19 mouse cellular contexts compared by ENCODE assay signal in genomic region chr10:81492606-81493240, GRCm38 (mm10). TPM values are rescaled to one million over a fixed set of nuclear protein-coding genes. Genes with fewer than 3 reads are reported as not detected.
DNase-seq lines count a peak whose midpoint lies in the region; ATAC-seq lines count a peak whose summit lies in the region.
"Had no signal": no experiment of that assay in that cellular context is flagged by ENCODE, and none has a peak within 500 bp of the region (broad histone marks: within the 10 kb centered on the region; RNA-seq: fewer than 3 reads in every experiment).

No protein-coding gene starts in this region.

- H3K9me3 ChIP-seq in limb, embryonic 12.5 days = no peaks in the 10 kb centered on the region
- H3K9me3 ChIP-seq: forebrain, embryonic 12.5 days; heart, embryonic 12.5 days had no signal

- WGBS in limb, embryonic 12.5 days = 84% methylated on average over 11 of the region's 11 CpGs

- no peak overlapping the region for H3K4me2 ChIP-seq in limb, embryonic 12.5 days
- H3K4me2 ChIP-seq: forebrain, embryonic 12.5 days; heart, embryonic 12.5 days; hindbrain, embryonic 14.5 days had no signal

- peak; percentile 25 for DNase-seq in cerebellum, adult 8-10 months
- peak; percentile 90 for DNase-seq in heart, adult 11 months
- DNase-seq in heart, postnatal 14 days = no peak
- DNase-seq in right cerebral cortex, postnatal 14 days = peak; percentile 6
- no peak for DNase-seq in right cerebral cortex, adult 18-20 months
- no peak for DNase-seq in liver
- DNase-seq: adrenal gland, adult 2 months; adrenal gland, postnatal 36 days; cerebellum, adult 11 months; forebrain, postnatal 0 days; gastrocnemius, postnatal 14 days; heart, postnatal 36 days; kidney, adult 8-10 months had no signal

- H3K9ac ChIP-seq in limb, embryonic 12.5 days (replicated peaks) = 0 out of 2 replicates have a peak overlapping the region, but pooled peaks have one; percentile 27
- H3K9ac ChIP-seq: forebrain, embryonic 12.5 days; forebrain, postnatal 0 days; heart, embryonic 12.5 days; hindbrain, embryonic 14.5 days had no signal

- peaks cover 64% of the 10 kb centered on the region for H3K36me3 ChIP-seq in limb, embryonic 12.5 days

- no peak overlapping the region for H3K4me3 ChIP-seq in limb, embryonic 12.5 days (replicated peaks)
- H3K4me3 ChIP-seq: forebrain, embryonic 12.5 days; heart, embryonic 12.5 days had no signal

- H3K4me1 ChIP-seq in limb, embryonic 12.5 days (replicated peaks) = peaks cover 20% of the 10 kb centered on the region

- no peak for ATAC-seq in cerebellum, adult (ENCODE audit: insufficient number of reproducible peaks, low FRiP score, low TSS enrichment)
- ATAC-seq in limb, embryonic 12.5 days (ENCODE audit: insufficient number of reproducible peaks, insufficient read depth, low FRiP score, low TSS enrichment, low read depth) = no peak
- ATAC-seq: forebrain, postnatal 0 days; intestine, embryonic 16.5 days had no signal

- H3K27ac ChIP-seq in limb, embryonic 12.5 days = no peak overlapping the region
- H3K27ac ChIP-seq: forebrain, embryonic 12.5 days; hindbrain, embryonic 14.5 days had no signal

- intact Hi-C loops in heart, postnatal 14 days (cut with DNase I) = no loop called here

- H3K27me3 ChIP-seq in limb, embryonic 12.5 days = no peaks in the 10 kb centered on the region; the same call in 1 of the 2 replicates
- H3K27me3 ChIP-seq: forebrain, embryonic 12.5 days; heart, embryonic 12.5 days had no signal

RNA-seq across cellular contexts. Expression of gene Ncln, which starts 3.5 kb away (rescaled TPM):
- 10 to 100 TPM; 55.4 to 62.0 TPM for total RNA-seq in heart, postnatal 14 days (2021)
- 84.3 and 86.9 TPM in 2 replicates for polyA plus RNA-seq in limb, embryonic 12.5 days (2016; fragmentation: Nextera tagmentation; extraction: Ambion mirVana)

RNA-seq across cellular contexts. Expression of gene S1pr4, which starts 7.2 kb away (rescaled TPM):
- 1 to 10 TPM in 1 of 2 experiments, under 1 TPM in 1; 0.96 to 1.2 TPM for total RNA-seq in heart, postnatal 14 days (2021)
- 0.28 and 0.53 TPM in 2 replicates for polyA plus RNA-seq in limb, embryonic 12.5 days (2016; fragmentation: Nextera tagmentation; extraction: Ambion mirVana)
- total RNA-seq: forebrain, postnatal 0 days had no signal

RNA-seq across cellular contexts. Expression of gene Celf5, which starts 10.2 kb away (rescaled TPM):
- under 1 TPM; 0.15 to 0.19 TPM for total RNA-seq in heart, postnatal 14 days (2021)
- polyA plus RNA-seq in limb, embryonic 12.5 days (2016; fragmentation: Nextera tagmentation; extraction: Ambion mirVana) = 0.70 and 0.93 TPM in 2 replicates

RNA-seq across cellular contexts. Expression of gene Gna15, which starts 31.3 kb away (rescaled TPM):
- total RNA-seq in heart, postnatal 14 days (2021) = under 1 TPM; 0.73 to 0.76 TPM
- 1.2 and 1.4 TPM in 2 replicates for polyA plus RNA-seq in limb, embryonic 12.5 days (2016; fragmentation: Nextera tagmentation; extraction: Ambion mirVana)

RNA-seq across cellular contexts. Expression of gene Nfic, which starts 37.3 kb away (rescaled TPM):
- 100 to 1,000 TPM; 133 TPM for total RNA-seq in heart, postnatal 14 days (2021)
- polyA plus RNA-seq in limb, embryonic 12.5 days (2016; fragmentation: Nextera tagmentation; extraction: Ambion mirVana) = 30.8 and 31.1 TPM in 2 replicates

Comparison
In these comparisons a context has a peak if more than half of its experiments do, and no peak if none do; other contexts are left out.
1. DNase-seq: peak in cerebellum, adult 8-10 months (single experiment), heart, adult 11 months (single experiment) and right cerebral cortex, postnatal 14 days (single experiment); none in heart, postnatal 14 days (0 of 2), right cerebral cortex, adult 18-20 months (single experiment) and liver (single experiment).